Mouse (Mus musculus): Measurements from ENCODE around the gene Nisch. TPM values are rescaled to one million over a fixed set of nuclear protein-coding genes. Genes with fewer than 3 reads are reported as not detected.

Gene Nisch
- polyA plus RNA-seq, 1 experiment from 2014 or later: 503 TPM

Other genes starting within 250 kb of the Nisch start
- 61.2 and 67.4 TPM in 2 replicates for gene Glt8d1, start 215.5 kb downstream of the Nisch start, polyA plus RNA-seq (2016; fragmentation: Nextera tagmentation; extraction: Ambion mirVana)
- gene Spcs1, start 215.3 kb downstream of the Nisch start, polyA plus RNA-seq (2016; fragmentation: Nextera tagmentation; extraction: Ambion mirVana): 337 and 341 TPM in 2 replicates
- 176 and 178 TPM in 2 replicates for gene Pbrm1, start 197.8 kb downstream of the Nisch start, polyA plus RNA-seq (2016; fragmentation: Nextera tagmentation; extraction: Ambion mirVana)
- 99.5 and 121 TPM in 2 replicates for gene Gnl3, start 197.8 kb downstream of the Nisch start, polyA plus RNA-seq (2016; fragmentation: Nextera tagmentation; extraction: Ambion mirVana)
- gene Smim4, start 88.0 kb downstream of the Nisch start, polyA plus RNA-seq (2016; fragmentation: Nextera tagmentation; extraction: Ambion mirVana): 59.1 and 64.8 TPM in 2 replicates
- 455 and 459 TPM in 2 replicates for gene Nt5dc2, start 85.9 kb downstream of the Nisch start, polyA plus RNA-seq (2016; fragmentation: Nextera tagmentation; extraction: Ambion mirVana)
- 28.4 and 29.6 TPM in 2 replicates for gene Stab1, start 48.3 kb downstream of the Nisch start, polyA plus RNA-seq (2016; fragmentation: Nextera tagmentation; extraction: Ambion mirVana)
- gene Tnnc1, start 8.6 kb downstream of the Nisch start, polyA plus RNA-seq (2016; fragmentation: Nextera tagmentation; extraction: Ambion mirVana): 67.1 and 90.7 TPM in 2 replicates
- 1.1 and 1.2 TPM in 2 replicates for gene Sema3g, start 914 bp upstream of the Nisch start, polyA plus RNA-seq (2016; fragmentation: Nextera tagmentation; extraction: Ambion mirVana)
- 13.1 and 13.6 TPM in 2 replicates for gene Phf7, start 34.4 kb upstream of the Nisch start, polyA plus RNA-seq (2016; fragmentation: Nextera tagmentation; extraction: Ambion mirVana)
- 101 and 104 TPM in 2 replicates for gene Bap1, start 34.5 kb upstream of the Nisch start, polyA plus RNA-seq (2016; fragmentation: Nextera tagmentation; extraction: Ambion mirVana)
- 8.4 and 8.6 TPM in 2 replicates for gene Dnah1, start 107.0 kb upstream of the Nisch start, polyA plus RNA-seq (2016; fragmentation: Nextera tagmentation; extraction: Ambion mirVana)
- gene Capn7, start 119.7 kb upstream of the Nisch start, polyA plus RNA-seq (2016; fragmentation: Nextera tagmentation; extraction: Ambion mirVana): 40.7 and 43.6 TPM in 2 replicates
- 34.7 and 36.3 TPM in 2 replicates for gene Sh3bp5, start 219.1 kb upstream of the Nisch start, polyA plus RNA-seq (2016; fragmentation: Nextera tagmentation; extraction: Ambion mirVana)

Measured in embryonic facial prominence, embryonic 12.5 days (tissue).